Mouse (Mus musculus) erythroblast, embryonic 14.5 days (primary cell): ENCODE measurements around the gene Arih2.

Experiments
- GATA1 ChIP-seq: IDR thresholded peaks from 2 replicates; pipeline ENCODE4 v1.6.1; 2012; ENCODE audit warnings: low read length, inconsistent platforms, mixed read lengths
- TAL1 ChIP-seq: IDR thresholded peaks from 3 replicates; pipeline ENCODE4 v1.6.1; 2012; ENCODE audit warnings: low read length, inconsistent platforms, mixed read lengths

- no peak for TF ChIP-seq GATA1
- no peak for TF ChIP-seq TAL1
These were observed 75.2 kb downstream of the Arih2 start for GRCm38 (mm10) chr9:108573774-108574690.
